Comparison of ENCODE assay signal across 15 mouse cellular contexts in genomic region chr7:44662569-44662968, GRCm38 (mm10). TPM values are rescaled to one million over a fixed set of nuclear protein-coding genes. Genes with fewer than 3 reads are reported as not detected.
DNase-seq lines count a peak whose midpoint lies in the region; ATAC-seq and TF ChIP-seq lines count a peak whose summit lies in the region.
"Had no signal": no experiment of that assay in that cellular context is flagged by ENCODE, and none has a peak within 500 bp of the region (broad histone marks: within the 10 kb centered on the region; RNA-seq: fewer than 3 reads in every experiment).

No protein-coding gene starts in this region.

- DNase-seq in lung, adult 2 months, result peak; percentile 52
- no peak for DNase-seq in lung, postnatal 14 days
- DNase-seq in intestine, embryonic 14.5 days (ENCODE audit: low spot score), result no peak
- peak; percentile 44 for DNase-seq in lung, postnatal 0 days (ENCODE audit: low spot score)
- no peak for DNase-seq in frontal cortex, postnatal 25 days (ENCODE audit: low spot score in 2 of 2)
- DNase-seq in cerebellum, postnatal 36 days, result no peak
- DNase-seq: cerebellum, postnatal 14 days; gastrocnemius, postnatal 14 days; heart, postnatal 36 days; right cerebral cortex, postnatal 14 days had no signal

- H3K9ac ChIP-seq in intestine, embryonic 14.5 days (ENCODE audit: low read length), result no peak overlapping the region
- H3K9ac ChIP-seq in lung, postnatal 0 days (replicated peaks; ENCODE audit: low read depth), result no peak overlapping the region
- H3K9ac ChIP-seq: forebrain, embryonic 15.5 days; midbrain, embryonic 15.5 days had no signal

- TF ChIP-seq CTCF in lung, adult 2 months (IDR thresholded peaks at IDR 0.05; ENCODE audit: insufficient read depth, low read length), result no peak
- no peak for TF ChIP-seq CTCF in lung, postnatal 0 days (IDR thresholded peaks at IDR 0.05)

- peak overlapping the region; percentile 27; the same call in 1 of the 2 replicates for H3K27ac ChIP-seq in intestine, embryonic 14.5 days (ENCODE audit: low read depth)
- peak overlapping the region; percentile 89 for H3K27ac ChIP-seq in lung, postnatal 0 days (ENCODE audit: low read length)
- H3K27ac ChIP-seq: forebrain, embryonic 15.5 days; midbrain, embryonic 15.5 days had no signal

- WGBS in lung, adult 2 months, result 14% methylated on average over 3 of the region's 3 CpGs
- WGBS in intestine, embryonic 14.5 days, result 10% methylated on average over 3 of the region's 3 CpGs
- WGBS in lung, postnatal 0 days, result 3% methylated on average over 3 of the region's 3 CpGs

- H3K4me3 ChIP-seq in lung, adult 2 months (replicated peaks; ENCODE audit: extremely low read depth, low read depth, low read length), result no peak overlapping the region
- no peak overlapping the region for H3K4me3 ChIP-seq in intestine, embryonic 14.5 days (ENCODE audit: low read depth, low read length)
- H3K4me3 ChIP-seq in lung, postnatal 0 days (ENCODE audit: low read depth, low read length), result no peak overlapping the region
- H3K4me3 ChIP-seq: forebrain, embryonic 15.5 days; midbrain, embryonic 15.5 days had no signal

- ATAC-seq in intestine, embryonic 14.5 days (replicated peaks; ENCODE audit: low FRiP score, low TSS enrichment, low read depth), result peak; percentile 21; the same call in 1 of the 2 replicates
- peak; percentile 30 for ATAC-seq in lung, postnatal 0 days
- no peak for ATAC-seq in frontal cortex, adult (ENCODE audit: low TSS enrichment)
- ATAC-seq: CD4-positive, CD25-positive, alpha-beta regulatory T cell, adult 4 months; forebrain, embryonic 15.5 days; midbrain, embryonic 15.5 days had no signal

- H3K9me3 ChIP-seq in intestine, embryonic 14.5 days (ENCODE audit: control insufficient read depth, low read length), result no peaks in the 10 kb centered on the region; the same call in 1 of the 2 replicates
- H3K9me3 ChIP-seq in lung, postnatal 0 days (ENCODE audit: low read length), result no peaks in the 10 kb centered on the region
- H3K9me3 ChIP-seq: forebrain, embryonic 15.5 days; midbrain, embryonic 15.5 days had no signal

- H3K4me2 ChIP-seq in intestine, embryonic 14.5 days (ENCODE audit: low read length), result no peak overlapping the region
- peak overlapping the region; percentile 30 for H3K4me2 ChIP-seq in lung, postnatal 0 days (replicated peaks; ENCODE audit: low read depth, low read length)
- H3K4me2 ChIP-seq: forebrain, embryonic 15.5 days; liver, embryonic 11.5 days; midbrain, embryonic 15.5 days had no signal

- peaks cover 5% of the 10 kb centered on the region for H3K4me1 ChIP-seq in lung, adult 2 months (ENCODE audit: control insufficient read depth, insufficient read depth, low read length)
- no peaks in the 10 kb centered on the region for H3K4me1 ChIP-seq in intestine, embryonic 14.5 days (replicated peaks; ENCODE audit: control insufficient read depth, insufficient read depth, low read length)
- no peaks in the 10 kb centered on the region for H3K4me1 ChIP-seq in lung, postnatal 0 days (ENCODE audit: insufficient read depth, low read depth, low read length)
- H3K4me1 ChIP-seq: forebrain, embryonic 15.5 days; midbrain, embryonic 15.5 days had no signal

- H3K27me3 ChIP-seq in intestine, embryonic 14.5 days (replicated peaks; ENCODE audit: control insufficient read depth, insufficient read depth, low read length), result no peaks in the 10 kb centered on the region
- H3K27me3 ChIP-seq in lung, postnatal 0 days (replicated peaks; ENCODE audit: insufficient read depth, low read length), result no peaks in the 10 kb centered on the region
- H3K27me3 ChIP-seq: forebrain, embryonic 15.5 days; midbrain, embryonic 15.5 days had no signal

- no peaks in the 10 kb centered on the region for H3K36me3 ChIP-seq in intestine, embryonic 14.5 days (ENCODE audit: control insufficient read depth, insufficient read depth, low read length)
- no peaks in the 10 kb centered on the region for H3K36me3 ChIP-seq in lung, postnatal 0 days (ENCODE audit: insufficient read depth, low read length)
- H3K36me3 ChIP-seq: forebrain, embryonic 15.5 days; midbrain, embryonic 15.5 days had no signal

- TF ChIP-seq EP300 in lung, postnatal 0 days (IDR thresholded peaks at IDR 0.05), result no peak

- TF ChIP-seq POLR2A in lung, adult 2 months (IDR thresholded peaks at IDR 0.05; ENCODE audit: borderline replicate concordance, extremely low read depth, low read depth, low read length), result no peak

RNA-seq across cellular contexts. Expression of gene Myh14, which starts 8.1 kb away (rescaled TPM):
- 223 and 227 TPM in 2 replicates for polyA plus RNA-seq in lung, adult 2 months (2012; rRNA removed)
- polyA plus RNA-seq in intestine, embryonic 14.5 days (2014; fragmentation: Nextera tagmentation; extraction: Ambion mirVana), result 26.7 and 33.4 TPM in 2 replicates
- 202 and 215 TPM in 2 replicates for polyA plus RNA-seq in lung, postnatal 0 days (2015; fragmentation: Nextera tagmentation; extraction: Ambion mirVana)
- polyA plus RNA-seq: CD4-positive, CD25-positive, alpha-beta regulatory T cell, adult 4 months had no signal

RNA-seq across cellular contexts. Expression of gene Izumo2, which starts 46.0 kb away (rescaled TPM):
- polyA plus RNA-seq in lung, adult 2 months (2012; rRNA removed), result not detected in 2 replicates
- polyA plus RNA-seq in intestine, embryonic 14.5 days (2014; fragmentation: Nextera tagmentation; extraction: Ambion mirVana), result not detected in 2 replicates
- not detected in 2 replicates for polyA plus RNA-seq in lung, postnatal 0 days (2015; fragmentation: Nextera tagmentation; extraction: Ambion mirVana)
- polyA plus RNA-seq: CD4-positive, CD25-positive, alpha-beta regulatory T cell, adult 4 months; forebrain, embryonic 15.5 days; liver, embryonic 11.5 days; midbrain, embryonic 15.5 days had no signal

Comparison
In these comparisons a context has a peak if more than half of its experiments do, and no peak if none do; other contexts are left out.
1. DNase-seq: peak in lung, adult 2 months (single experiment) and lung, postnatal 0 days (single experiment); none in lung, postnatal 14 days (single experiment), intestine, embryonic 14.5 days (single experiment), frontal cortex, postnatal 25 days (0 of 2) and cerebellum, postnatal 36 days (0 of 2).